7 mouse cellular contexts compared by ENCODE assay signal in genomic region chr19:42163764-42164163, GRCm38 (mm10). TPM values are rescaled to one million over a fixed set of nuclear protein-coding genes. Genes with fewer than 3 reads are reported as not detected.
DNase-seq lines count a peak whose midpoint lies in the region; ATAC-seq and TF ChIP-seq lines count a peak whose summit lies in the region.

Zfyve27 (plus strand) TSS chr19:42163951.

- no peaks in the 10 kb centered on the region for H3K4me1 ChIP-seq in forebrain, embryonic 11.5 days (replicated peaks; ENCODE audit: control insufficient read depth, insufficient read depth, low read length)
- H3K4me1 ChIP-seq in limb, embryonic 14.5 days (ENCODE audit: control insufficient read depth, insufficient read depth, low read length): no peaks in the 10 kb centered on the region

- 0 out of 2 replicates have a peak, but pooled peaks cover 2% of the 10 kb centered on the region for H3K27me3 ChIP-seq in forebrain, embryonic 11.5 days (ENCODE audit: control insufficient read depth, insufficient read depth, low read length)
- H3K27me3 ChIP-seq in limb, embryonic 14.5 days (ENCODE audit: control insufficient read depth, insufficient read depth, low read length): no peaks in the 10 kb centered on the region

- H3K4me3 ChIP-seq in forebrain, embryonic 11.5 days (ENCODE audit: low read depth, low read length): no peak within 1 kb of the TSS
- H3K4me3 ChIP-seq in limb, embryonic 14.5 days (replicated peaks; ENCODE audit: low read length): no peak within 1 kb of the TSS

- H3K27ac ChIP-seq in forebrain, embryonic 11.5 days (ENCODE audit: low read depth, low read length): no peak within 1 kb of the TSS
- H3K27ac ChIP-seq in limb, embryonic 14.5 days (replicated peaks; ENCODE audit: low read depth, low read length): no peak within 1 kb of the TSS

- ATAC-seq in forebrain, embryonic 11.5 days (replicated peaks; ENCODE audit: low FRiP score): no peak
- no peak for ATAC-seq in limb, embryonic 14.5 days (ENCODE audit: low FRiP score, low read depth)

- no peak within 1 kb of the TSS for H3K9ac ChIP-seq in forebrain, embryonic 11.5 days (ENCODE audit: low read length)
- H3K9ac ChIP-seq in limb, embryonic 14.5 days (ENCODE audit: low read depth, low read length, severe bottlenecking): no peak within 1 kb of the TSS

- TF ChIP-seq POLR2A in limb, embryonic 14.5 days (IDR thresholded peaks at IDR 0.05; ENCODE audit: borderline replicate concordance, extremely low read depth, insufficient read depth, insufficient read length): no peak

- no peaks in the 10 kb centered on the region for H3K9me3 ChIP-seq in forebrain, embryonic 11.5 days (ENCODE audit: control insufficient read depth, low read length)
- H3K9me3 ChIP-seq in limb, embryonic 14.5 days (ENCODE audit: control insufficient read depth, low read length): no peaks in the 10 kb centered on the region

- 80% methylated on average over 5 of the region's 5 CpGs for WGBS in forebrain, embryonic 11.5 days
- 68% methylated on average over 5 of the region's 5 CpGs for WGBS in limb, embryonic 14.5 days

- no peak for DNase-seq in urinary bladder, adult 2 months (ENCODE audit: low spot score)
- no peak for DNase-seq in urinary bladder, postnatal 25 days (ENCODE audit: low spot score)
- no peak for DNase-seq in forebrain, embryonic 11.5 days (ENCODE audit: low spot score)
- DNase-seq in heart, postnatal 4 days: no peak
- no peak for DNase-seq in limb, embryonic 14.5 days (ENCODE audit: low spot score)
- DNase-seq in right cerebral cortex, adult 18-20 months: no peak
- DNase-seq in testis, postnatal 14 days (ENCODE audit: low spot score): no peak

- H3K4me2 ChIP-seq in forebrain, embryonic 11.5 days (ENCODE audit: low read depth, low read length, severe bottlenecking): no peak within 1 kb of the TSS
- no peak within 1 kb of the TSS for H3K4me2 ChIP-seq in limb, embryonic 14.5 days (replicated peaks; ENCODE audit: low read depth, low read length, severe bottlenecking)

- no peaks in the 10 kb centered on the region for H3K36me3 ChIP-seq in forebrain, embryonic 11.5 days (ENCODE audit: control insufficient read depth, insufficient read depth, low read length)
- no peaks in the 10 kb centered on the region for H3K36me3 ChIP-seq in limb, embryonic 14.5 days (ENCODE audit: control insufficient read depth, insufficient read depth, low read length)

RNA-seq across cellular contexts. Expression of gene Zfyve27, which starts in this region (rescaled TPM):
- polyA plus RNA-seq in urinary bladder, adult 2 months (2012; rRNA removed): 43.3 and 50.3 TPM in 2 replicates
- polyA plus RNA-seq in forebrain, embryonic 11.5 days (2014; fragmentation: Nextera tagmentation; extraction: Ambion mirVana): 22.4 and 23.1 TPM in 2 replicates
- 10 to 100 TPM; 28.4 to 32.4 TPM for total RNA-seq in heart, postnatal 4 days (2021)
- 47.4 and 58.6 TPM in 2 replicates for polyA plus RNA-seq in limb, embryonic 14.5 days (2012; rRNA removed)
- 13.1 and 16.5 TPM in 2 replicates for polyA plus RNA-seq in limb, embryonic 14.5 days (2014; fragmentation: Nextera tagmentation; extraction: Ambion mirVana)
